Mouse (Mus musculus): Measurements from ENCODE around the gene Cd7. TPM values are rescaled to one million over a fixed set of nuclear protein-coding genes. Genes with fewer than 3 reads are reported as not detected.
A peak's percentile ranks its signal among the peaks of the same experiment; 100 is the strongest.

Cd7 gene
- polyA plus RNA-seq, 1 experiment: not detected

DNA sequence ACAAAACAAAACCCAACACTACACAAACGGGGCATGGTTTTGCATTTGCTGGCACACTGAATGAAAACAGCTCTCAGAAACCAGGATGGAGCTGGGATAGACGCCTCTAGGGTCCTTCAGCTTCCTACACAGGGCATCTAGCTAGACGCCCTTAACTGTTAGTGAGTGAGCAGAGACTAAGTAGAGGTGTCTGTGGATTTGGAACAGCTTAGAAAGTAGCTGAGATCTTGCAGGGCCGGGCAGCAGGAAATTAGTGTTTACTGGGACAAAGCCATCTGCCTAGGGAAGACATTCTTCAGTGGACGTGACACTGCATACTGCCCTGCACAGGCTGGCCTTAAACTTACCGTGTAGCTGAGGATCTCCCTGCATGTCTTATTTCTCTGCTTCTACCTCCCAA is 23.7 kb downstream of the Cd7 start:
- Histone ChIP-seq H3K79me2 (ENCODE audit: control insufficient read depth, insufficient read depth) (no peaks in the 10 kb centered on the region), H3K27me3 (ENCODE audit: control insufficient read depth, insufficient read depth, insufficient read length) (peaks cover 8% of the 10 kb centered on the region), H3ac (ENCODE audit: control insufficient read depth, insufficient read length, low read depth) (no peak overlapping the region), H3K4me3 (ENCODE audit: insufficient read depth, poor library complexity, severe bottlenecking) (no peak overlapping the region), H3K36me3 (ENCODE audit: control insufficient read depth, insufficient read depth) (no peaks in the 10 kb centered on the region), H3K79me3 (ENCODE audit: low read depth) (no peaks in the 10 kb centered on the region)
- TF ChIP-seq FOSL1 (IDR thresholded peaks at IDR 0.05; ENCODE audit: insufficient read depth, low read length, poor library complexity, severe bottlenecking) (no peak), MAX (IDR thresholded peaks at IDR 0.05) (no peak), USF1 (IDR thresholded peaks at IDR 0.05; ENCODE audit: low read depth) (no peak), MYOG (IDR thresholded peaks at IDR 0.05; ENCODE audit: control insufficient read depth, extremely low read depth, insufficient read length) (no peak)

DNA sequence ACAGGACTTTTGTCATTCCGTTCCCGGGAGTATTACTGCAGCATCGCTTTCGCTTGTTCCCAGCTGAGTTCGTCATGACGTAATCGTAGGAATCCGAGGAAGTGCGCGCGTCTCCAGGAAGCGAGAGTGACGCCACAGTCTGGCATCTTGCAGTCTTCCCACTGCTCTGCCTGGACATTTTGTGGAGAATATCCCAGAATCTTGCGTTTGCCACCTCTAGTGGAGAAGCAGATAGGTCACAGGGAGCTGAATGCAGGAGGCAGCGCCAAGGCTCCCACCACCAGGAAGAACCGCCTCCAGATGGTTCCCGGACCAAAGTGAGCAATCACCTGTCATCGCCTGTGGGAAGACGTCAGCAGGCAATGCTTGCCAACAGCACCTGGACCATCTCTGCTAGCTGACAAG is 24.3 kb downstream of the Cd7 start:
- Histone ChIP-seq H3K36me3 (ENCODE audit: control insufficient read depth, insufficient read depth) (no peaks in the 10 kb centered on the region), H3K79me2 (ENCODE audit: control insufficient read depth, insufficient read depth) (no peaks in the 10 kb centered on the region), H3K79me3 (ENCODE audit: low read depth) (no peaks in the 10 kb centered on the region), H3ac (ENCODE audit: control insufficient read depth, insufficient read length, low read depth) (no peak overlapping the region), H3K27me3 (ENCODE audit: control insufficient read depth, insufficient read depth, insufficient read length) (peaks cover 8% of the 10 kb centered on the region), H3K4me3 (ENCODE audit: insufficient read depth, poor library complexity, severe bottlenecking) (peak overlapping the region; percentile 7)
- no peak for TF ChIP-seq FOSL1 (IDR thresholded peaks at IDR 0.05; ENCODE audit: insufficient read depth, low read length, poor library complexity, severe bottlenecking)
- TF ChIP-seq CEBPB (IDR thresholded peaks at IDR 0.05; ENCODE audit: low read depth): no peak
- no peak for TF ChIP-seq MYOG (IDR thresholded peaks at IDR 0.05; ENCODE audit: control insufficient read depth, extremely low read depth, insufficient read length)
- no peak for TF ChIP-seq MAX (IDR thresholded peaks at IDR 0.05)
- TF ChIP-seq CTCF (IDR thresholded peaks at IDR 0.05; ENCODE audit: control insufficient read depth, insufficient read depth, insufficient read length): no peak
- TF ChIP-seq USF1 (IDR thresholded peaks at IDR 0.05; ENCODE audit: low read depth): no peak
- TF ChIP-seq MYOD1 (IDR thresholded peaks at IDR 0.05; ENCODE audit: control insufficient read depth, insufficient read length, low read depth): peak; percentile 20

DNA sequence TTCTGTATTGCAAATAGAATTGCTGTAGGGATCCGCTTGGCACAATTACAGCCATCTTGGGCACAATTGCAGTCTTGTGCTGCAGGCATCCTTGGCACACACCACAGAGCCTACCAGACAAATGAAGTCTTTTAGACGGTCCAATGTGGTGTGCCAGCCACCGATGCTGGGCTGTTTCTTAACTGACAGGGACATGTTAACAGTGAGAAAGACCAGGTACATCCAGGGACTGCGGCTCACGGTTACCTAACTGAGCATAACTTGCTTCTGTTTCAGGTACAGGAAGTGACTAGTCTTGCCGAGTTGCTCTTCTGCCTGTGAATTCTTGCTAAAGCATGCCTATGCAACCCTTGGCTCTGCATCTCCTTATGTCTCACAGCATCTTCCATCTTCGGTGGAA is 25.6 kb downstream of the Cd7 start:
- no peaks in the 10 kb centered on the region for H3K79me3 ChIP-seq (ENCODE audit: low read depth)
- TF ChIP-seq CEBPB (IDR thresholded peaks at IDR 0.05; ENCODE audit: low read depth) (no peak), FOSL1 (IDR thresholded peaks at IDR 0.05; ENCODE audit: insufficient read depth, low read length, poor library complexity, severe bottlenecking) (no peak), MYOG (IDR thresholded peaks at IDR 0.05; ENCODE audit: control insufficient read depth, extremely low read depth, insufficient read length) (no peak), USF1 (IDR thresholded peaks at IDR 0.05; ENCODE audit: low read depth) (no peak), MAX (IDR thresholded peaks at IDR 0.05) (no peak), MYOD1 (IDR thresholded peaks at IDR 0.05; ENCODE audit: control insufficient read depth, insufficient read length, low read depth) (no peak), CTCF (IDR thresholded peaks at IDR 0.05; ENCODE audit: control insufficient read depth, insufficient read depth, insufficient read length) (no peak)
- peaks cover 11% of the 10 kb centered on the region for H3K27me3 ChIP-seq (ENCODE audit: control insufficient read depth, insufficient read depth, insufficient read length)
- no peak overlapping the region for H3K4me3 ChIP-seq (ENCODE audit: insufficient read depth, poor library complexity, severe bottlenecking)
- no peaks in the 10 kb centered on the region for H3K79me2 ChIP-seq (ENCODE audit: control insufficient read depth, insufficient read depth)
- no peak overlapping the region for H3ac ChIP-seq (ENCODE audit: control insufficient read depth, insufficient read length, low read depth)
- H3K36me3 ChIP-seq (ENCODE audit: control insufficient read depth, insufficient read depth): no peaks in the 10 kb centered on the region

DNA sequence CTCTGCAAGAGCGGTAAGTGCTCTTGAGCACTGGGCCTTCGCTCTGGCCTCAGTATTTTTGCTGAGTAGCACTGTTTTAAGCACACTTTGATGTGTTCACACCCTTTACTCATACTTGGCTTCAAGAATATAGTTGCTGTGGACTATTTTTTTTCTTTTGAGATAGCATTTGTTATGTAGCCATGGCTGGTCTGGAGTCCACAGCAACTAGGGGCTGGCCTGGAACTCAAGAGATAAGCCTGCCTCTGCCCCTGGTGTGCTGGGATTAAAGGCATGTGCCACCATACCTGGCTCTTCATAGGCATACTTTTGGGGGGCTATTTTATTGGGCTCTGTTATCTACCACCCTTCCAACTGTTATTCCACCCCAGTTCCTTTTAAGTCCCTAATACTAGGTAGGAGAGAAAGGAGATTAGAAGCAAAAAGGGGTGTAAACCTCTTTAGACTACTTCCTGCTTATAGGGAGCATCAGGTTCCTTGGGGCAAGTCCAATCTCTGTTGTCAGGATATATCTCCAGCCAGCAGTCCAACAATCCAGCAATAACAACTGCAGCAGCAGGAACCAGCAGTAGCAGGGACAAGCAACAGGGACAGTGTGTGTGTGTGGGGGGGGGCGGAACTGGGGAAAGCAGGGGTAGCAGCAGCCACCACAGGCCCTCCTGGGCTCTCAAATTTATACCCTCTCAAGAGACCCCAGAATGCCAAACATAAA is 29.0 kb downstream of the Cd7 start:
- Histone ChIP-seq H3K79me2 (ENCODE audit: control insufficient read depth, insufficient read depth) (no peaks in the 10 kb centered on the region), H3K4me3 (ENCODE audit: insufficient read depth, poor library complexity, severe bottlenecking) (no peak overlapping the region), H3K36me3 (ENCODE audit: control insufficient read depth, insufficient read depth) (no peaks in the 10 kb centered on the region), H3ac (ENCODE audit: control insufficient read depth, insufficient read length, low read depth) (no peak overlapping the region), H3K79me3 (ENCODE audit: low read depth) (no peaks in the 10 kb centered on the region), H3K27me3 (ENCODE audit: control insufficient read depth, insufficient read depth, insufficient read length) (peaks cover 12% of the 10 kb centered on the region)
- TF ChIP-seq FOSL1 (IDR thresholded peaks at IDR 0.05; ENCODE audit: insufficient read depth, low read length, poor library complexity, severe bottlenecking): no peak

DNA sequence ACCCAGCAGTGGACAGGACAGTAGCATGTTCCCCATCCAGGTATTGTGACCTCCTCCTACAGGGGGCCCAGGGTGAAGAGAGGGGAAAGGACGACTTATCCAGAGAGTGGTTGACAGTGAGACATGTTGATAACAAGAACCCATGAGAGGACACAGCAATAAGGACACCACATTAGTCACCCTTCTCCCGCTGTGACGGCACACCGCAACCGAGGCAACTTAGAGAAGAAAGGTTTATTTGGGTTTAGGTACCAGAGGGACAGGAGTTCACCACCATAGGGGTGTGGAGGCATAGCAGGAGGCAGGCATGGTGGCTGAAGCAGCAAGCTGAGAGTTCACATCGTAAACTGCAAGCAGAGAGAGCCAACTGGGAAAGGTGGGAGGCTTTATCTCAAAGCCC is 33.0 kb downstream of the Cd7 start:
- no peaks in the 10 kb centered on the region for H3K36me3 ChIP-seq (ENCODE audit: control insufficient read depth, insufficient read depth)
- H3ac ChIP-seq (ENCODE audit: control insufficient read depth, insufficient read length, low read depth): no peak overlapping the region
- no peaks in the 10 kb centered on the region for H3K79me3 ChIP-seq (ENCODE audit: low read depth)
- H3K79me2 ChIP-seq (ENCODE audit: control insufficient read depth, insufficient read depth): no peaks in the 10 kb centered on the region
- no peak for TF ChIP-seq CEBPB (IDR thresholded peaks at IDR 0.05; ENCODE audit: low read depth)
- TF ChIP-seq USF1 (IDR thresholded peaks at IDR 0.05; ENCODE audit: low read depth): no peak
- no peak for TF ChIP-seq MAX (IDR thresholded peaks at IDR 0.05)
- no peak overlapping the region for H3K4me3 ChIP-seq (ENCODE audit: insufficient read depth, poor library complexity, severe bottlenecking)
- H3K27me3 ChIP-seq (ENCODE audit: control insufficient read depth, insufficient read depth, insufficient read length): peaks cover 4% of the 10 kb centered on the region

DNA sequence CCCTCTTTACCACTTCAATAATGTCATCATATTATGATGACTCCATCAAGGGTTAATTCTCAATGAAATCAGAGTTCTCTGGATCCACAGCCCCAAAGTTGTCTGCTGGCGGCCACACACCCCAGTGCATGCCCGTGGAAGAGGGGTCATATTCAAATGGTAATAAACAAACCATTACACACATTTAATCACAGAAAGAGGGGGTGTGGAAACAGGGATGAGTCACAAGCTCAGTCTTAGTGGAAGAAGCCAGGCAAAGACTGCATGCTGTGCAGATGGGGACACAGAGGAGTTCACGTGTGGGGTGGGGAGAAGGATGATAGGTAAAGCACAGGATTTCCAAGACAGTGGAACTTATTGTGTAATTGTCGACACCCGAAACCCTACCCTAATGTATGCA is 34.9 kb downstream of the Cd7 start:
- no peaks in the 10 kb centered on the region for H3K79me3 ChIP-seq (ENCODE audit: low read depth)
- TF ChIP-seq USF1 (IDR thresholded peaks at IDR 0.05; ENCODE audit: low read depth) (no peak), MYOG (IDR thresholded peaks at IDR 0.05; ENCODE audit: control insufficient read depth, extremely low read depth, insufficient read length) (no peak), CTCF (IDR thresholded peaks at IDR 0.05; ENCODE audit: control insufficient read depth, insufficient read depth, insufficient read length) (no peak), MYOD1 (IDR thresholded peaks at IDR 0.05; ENCODE audit: control insufficient read depth, insufficient read length, low read depth) (no peak), MAX (IDR thresholded peaks at IDR 0.05) (no peak), FOSL1 (IDR thresholded peaks at IDR 0.05; ENCODE audit: insufficient read depth, low read length, poor library complexity, severe bottlenecking) (no peak)

More for the DNA sequence above, 34.9 kb downstream of the Cd7 start:
- peaks cover 4% of the 10 kb centered on the region for H3K27me3 ChIP-seq (ENCODE audit: control insufficient read depth, insufficient read depth, insufficient read length)
- H3K4me3 ChIP-seq (ENCODE audit: insufficient read depth, poor library complexity, severe bottlenecking): no peak overlapping the region
- H3K36me3 ChIP-seq (ENCODE audit: control insufficient read depth, insufficient read depth): no peaks in the 10 kb centered on the region
- no peaks in the 10 kb centered on the region for H3K79me2 ChIP-seq (ENCODE audit: control insufficient read depth, insufficient read depth)
- H3ac ChIP-seq (ENCODE audit: control insufficient read depth, insufficient read length, low read depth): no peak overlapping the region
